Mouse (Mus musculus) frontal cortex, adult 2 months (tissue): ENCODE results near the gene Get4. TPM values are rescaled to one million over a fixed set of nuclear protein-coding genes. Genes with fewer than 3 reads are reported as not detected.

Experiments used
- DNase-seq, 2 experiments: peaks; one replicate each; pipeline ENCODE4 v3.0.0; 2022; ENCODE audit warnings: low spot score in 1 of 2; ENCODE audit errors: extremely low spot score in 1 of 2
- polyA plus RNA-seq: library from polyadenylated mRNA; depleted of rRNA; stranded (reverse); fragments of >200 nt; gene quantifications from 2 replicates; pipeline ENCODE4 v1.2.3, GENCODE M21; 2012

Gene Get4
- polyA plus RNA-seq, 1 experiment, result 91.6 TPM

- no peak for DNase-seq
Observed at GRCm38 (mm10) chr5:139237436-139237835, 14.7 kb upstream of the Get4 start.

DNA sequence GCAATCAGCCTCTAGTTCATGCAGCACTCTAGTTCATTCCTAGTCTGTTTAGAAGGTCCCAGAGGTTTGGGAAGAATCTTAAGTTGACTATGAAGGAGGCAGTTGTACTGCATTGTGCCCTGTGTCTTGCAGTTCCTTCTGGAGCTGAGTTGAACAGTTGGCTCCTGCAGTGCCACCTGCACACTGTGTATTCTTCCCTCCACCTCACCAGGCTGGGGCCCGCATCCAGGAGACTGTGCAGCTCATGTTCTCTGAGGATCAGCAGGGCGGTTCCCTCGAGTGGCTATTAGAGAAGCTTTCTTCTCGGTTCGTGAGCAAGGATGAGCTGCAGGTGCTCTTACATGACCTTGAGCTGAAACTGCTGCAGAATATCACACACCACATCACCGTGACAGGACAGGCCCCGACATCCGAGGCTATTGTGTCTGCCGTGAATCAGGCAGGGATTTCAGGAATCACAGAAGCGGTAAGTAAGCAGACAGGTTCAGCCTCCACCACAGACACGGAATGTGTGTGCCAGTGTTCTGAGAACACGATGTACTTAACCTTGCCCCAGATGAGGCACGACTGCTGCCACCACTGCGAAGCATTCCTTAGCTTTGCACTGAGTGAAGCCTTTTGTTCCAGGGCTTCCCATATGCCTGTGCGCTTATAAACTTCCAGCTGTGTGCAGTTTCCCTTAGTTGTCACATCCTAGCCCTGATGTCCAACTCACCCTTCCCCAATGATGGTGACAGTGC is 10.9 kb upstream of the Get4 start:
- no peak for DNase-seq

GRCm38 (mm10) chr5:139243384-139243783 is 8.7 kb upstream of the Get4 start:
- no peak for DNase-seq

GRCm38 (mm10) chr5:139247767-139248166 is 4.4 kb upstream of the Get4 start:
- no peak for DNase-seq

DNA sequence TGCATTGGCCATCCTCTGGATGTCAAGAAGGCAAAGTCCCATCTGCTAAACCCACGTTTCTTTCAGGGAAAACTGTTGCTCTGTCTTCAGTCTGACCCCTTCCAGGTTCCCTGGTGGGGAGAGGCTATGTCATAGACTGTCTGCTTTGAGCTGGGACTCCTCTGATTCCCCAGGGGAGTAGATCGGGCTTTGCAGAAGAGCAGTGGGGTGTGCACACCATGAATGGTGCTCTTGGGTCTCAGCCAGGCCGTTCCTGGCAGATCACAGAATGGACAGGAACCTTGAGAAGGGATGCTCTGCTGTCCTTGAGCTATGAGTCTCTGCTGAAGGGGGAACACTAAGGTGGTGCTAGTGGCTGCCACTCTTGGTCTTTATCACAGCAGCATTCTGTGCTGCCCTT is 3.3 kb upstream of the Get4 start:
- no peak for DNase-seq

GRCm38 (mm10) chr5:139251279-139251678 is 845 bp upstream of the Get4 start:
- no peak for DNase-seq

- no peak for DNase-seq
Observed at GRCm38 (mm10) chr5:139251736-139252080, 416 bp upstream of the Get4 start.

DNA sequence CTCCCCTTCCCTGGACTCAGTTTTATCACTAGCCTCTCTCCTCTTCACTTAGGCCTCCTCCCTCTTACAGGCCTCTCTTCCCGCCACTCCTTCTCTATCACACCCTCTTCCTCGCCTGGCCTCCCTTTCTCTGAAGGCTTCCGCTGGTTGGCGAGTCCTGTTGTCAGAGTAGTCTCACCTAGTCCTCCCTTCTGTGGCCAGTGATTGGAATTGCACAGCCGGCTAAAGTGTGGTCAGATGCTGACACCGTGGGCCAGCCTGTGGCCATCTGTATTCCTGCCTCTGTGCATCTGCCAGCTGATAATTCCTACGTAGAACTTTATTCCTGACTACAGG is 754 bp downstream of the Get4 start:
- DNase-seq, result no peak

- DNase-seq, result peak; percentile 36 to 47
Observed at GRCm38 (mm10) chr5:139253301-139253741, 1.2 kb downstream of the Get4 start.

DNA sequence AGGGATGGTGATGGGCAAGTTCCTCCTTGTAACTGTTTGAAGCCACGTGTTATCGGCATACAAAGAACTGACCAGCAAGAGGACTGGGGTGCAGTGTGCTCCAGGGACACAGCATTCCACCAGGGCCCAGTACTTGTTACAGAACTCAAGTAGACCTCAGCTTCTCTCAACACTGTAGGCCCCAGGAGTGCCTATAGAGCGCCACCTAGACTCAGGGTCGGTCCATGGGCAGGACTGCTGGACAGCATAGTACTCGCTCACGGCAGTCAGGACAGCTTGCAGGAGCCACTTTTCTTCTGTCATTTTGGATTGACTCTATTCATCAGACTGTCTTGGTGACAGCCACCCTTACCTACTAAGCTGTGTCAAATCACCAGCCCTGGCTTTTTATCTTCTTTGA is 2.8 kb downstream of the Get4 start:
- no peak for DNase-seq

DNA sequence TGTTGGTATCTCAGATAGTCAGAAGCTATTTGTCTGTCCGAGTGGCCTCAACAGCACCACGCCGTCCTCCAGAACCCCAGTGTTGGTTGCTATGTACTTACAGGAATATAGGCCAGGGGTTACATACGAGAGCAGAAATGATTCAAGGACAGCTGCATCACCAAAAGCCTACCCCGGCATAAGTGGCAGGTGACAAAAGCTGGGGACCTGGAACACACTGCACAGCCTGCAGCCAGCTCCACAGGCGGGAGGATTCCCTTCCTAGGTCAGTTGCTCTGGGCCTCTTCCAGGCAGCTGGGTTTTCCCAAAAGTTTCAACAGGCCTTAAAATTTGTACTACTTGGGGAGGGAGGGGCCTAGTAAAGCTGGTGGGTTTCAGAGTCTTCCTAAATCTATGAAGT is 3.7 kb downstream of the Get4 start:
- no peak for DNase-seq

- no peak for DNase-seq
Observed at GRCm38 (mm10) chr5:139256211-139256765, 4.2 kb downstream of the Get4 start.

DNA sequence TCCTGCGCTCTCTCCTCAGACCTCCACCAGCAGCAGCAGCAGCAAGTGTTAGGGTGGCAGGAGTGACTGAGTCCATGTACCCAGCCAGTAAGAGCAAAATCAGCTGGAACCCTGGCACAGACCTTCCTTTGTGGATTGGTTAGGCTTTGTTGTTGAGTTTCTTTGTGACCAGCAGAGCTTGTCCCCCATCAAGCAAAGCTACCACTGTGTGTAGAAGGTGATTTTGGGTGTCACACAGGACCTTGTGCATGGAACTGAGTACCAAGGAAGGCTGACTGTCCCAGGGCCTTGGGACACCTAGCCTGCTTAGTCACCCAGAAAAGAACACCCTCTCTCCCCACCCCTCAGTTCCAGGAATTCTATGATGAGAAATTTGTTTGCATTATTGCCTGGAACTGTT is 5.1 kb downstream of the Get4 start:
- no peak for DNase-seq

- no peak for DNase-seq
Observed at GRCm38 (mm10) chr5:139257818-139258217, 5.7 kb downstream of the Get4 start.

DNA sequence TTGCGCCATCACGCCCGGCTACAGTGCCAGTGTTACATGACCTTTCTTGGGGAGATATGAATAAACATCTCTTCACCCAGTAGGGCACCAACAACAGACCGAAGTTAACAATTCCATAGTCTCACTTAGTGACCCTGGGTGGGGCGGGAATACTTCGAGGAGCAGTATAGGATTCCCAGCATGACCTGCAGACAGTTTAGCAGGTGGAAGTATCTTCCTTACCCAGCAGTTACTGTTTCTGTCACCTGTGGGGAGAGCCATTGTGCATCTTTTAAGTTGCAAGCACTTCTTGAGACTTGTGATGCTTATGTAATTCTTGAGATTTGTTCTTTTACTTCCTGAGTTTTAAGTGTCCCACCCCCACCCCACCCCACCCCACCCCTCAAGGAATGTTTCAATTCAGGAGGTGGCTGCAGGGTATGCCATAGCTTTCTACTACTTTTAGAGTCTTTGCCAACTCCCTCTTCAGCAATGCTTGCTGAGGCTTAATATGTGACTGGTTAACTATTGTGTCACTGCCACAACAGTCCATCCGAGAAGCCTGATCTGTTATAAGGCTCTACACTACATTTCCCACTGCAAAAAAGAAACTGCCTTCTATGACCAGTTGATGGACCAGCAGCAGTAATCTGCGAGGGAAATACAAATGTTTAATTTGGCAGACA is 6.4 kb downstream of the Get4 start:
- DNase-seq, result no peak

DNA sequence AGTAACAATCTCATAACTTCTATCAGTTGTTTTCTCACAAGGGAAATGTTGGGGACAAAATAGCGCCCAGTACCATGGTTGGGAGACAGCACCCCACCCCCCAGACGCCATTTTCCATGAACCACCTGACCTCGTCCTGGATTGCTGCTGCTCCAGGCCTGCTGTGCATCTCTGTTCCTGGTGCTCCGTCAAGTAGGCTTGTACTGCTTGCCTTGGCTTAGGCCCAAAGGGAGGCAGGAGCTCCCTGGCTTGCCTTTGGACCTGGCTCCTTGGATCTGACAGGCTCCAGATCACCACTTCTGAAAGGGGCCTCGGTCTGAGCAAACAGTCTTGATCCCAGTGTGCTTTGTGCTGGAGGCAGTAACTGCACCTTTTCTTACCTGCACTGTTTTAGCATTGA is 7.7 kb downstream of the Get4 start:
- no peak for DNase-seq

- no peak for DNase-seq
Observed at GRCm38 (mm10) chr5:139261403-139261802, 9.3 kb downstream of the Get4 start.

- no peak for DNase-seq
Observed at GRCm38 (mm10) chr5:139267661-139268060, 15.5 kb downstream of the Get4 start.

- no peak for DNase-seq
Observed at GRCm38 (mm10) chr5:139270806-139271521, 18.8 kb downstream of the Get4 start.

DNA sequence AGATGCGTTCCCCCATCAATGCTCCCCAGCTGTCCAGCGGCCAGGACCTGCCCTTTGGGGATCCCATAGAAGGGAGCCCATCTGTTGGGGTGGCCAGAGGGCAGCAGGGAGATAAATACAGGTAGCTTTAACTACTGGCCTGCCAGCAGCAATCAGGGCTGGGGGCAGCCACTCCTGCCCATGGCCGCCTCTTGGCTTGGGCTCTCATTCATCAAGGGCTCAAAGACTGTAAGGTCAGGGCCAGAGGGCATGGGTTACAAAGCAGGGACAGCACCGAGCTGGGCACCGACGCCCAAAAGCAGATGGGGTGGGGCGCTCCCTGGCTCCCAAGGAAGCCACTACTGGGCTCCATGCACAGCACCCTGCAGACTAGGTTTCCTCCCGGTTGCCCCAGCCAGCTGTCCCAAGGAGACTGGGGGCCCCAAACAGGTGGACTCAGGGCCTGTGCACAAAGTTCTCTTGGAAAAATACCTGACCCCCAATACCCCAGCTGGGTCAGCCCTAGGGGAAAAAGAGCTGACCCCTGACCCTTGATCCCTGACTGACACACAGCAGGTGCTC is 19.9 kb downstream of the Get4 start:
- DNase-seq, result no peak

- peak in 1 of 2 experiments; percentile 69 for DNase-seq
Observed at GRCm38 (mm10) chr5:139277287-139277686, 25.2 kb downstream of the Get4 start.
